Mouse (Mus musculus) hindbrain, embryonic 10.5 days (tissue): ENCODE measurements at regions not wholly inside any gene's neighbourhood (a gene's known extent, or its start where the extent isn't known, plus 50 kb on each side); places are given as distances from the start of the nearest gene placed in this dataset.

Experiments
- DNase-seq: peaks from one replicate; pipeline ENCODE4 v3.0.0-alpha.2; 2017; ENCODE audit warnings: low spot score
- H3K27ac ChIP-seq: fragments of 300-500 bp; sonication (generic); 2 replicates; pipeline ENCODE4 v1.5.1; 2016; ENCODE audit warnings: mild to moderate bottlenecking, moderate library complexity
- H3K27me3 ChIP-seq: fragments of 300-500 bp; sonication (generic); 2 replicates; pipeline ENCODE4 v1.6.1; 2016; ENCODE audit warnings: mild to moderate bottlenecking; ENCODE audit not compliant: poor library complexity, insufficient read depth, severe bottlenecking
- H3K36me3 ChIP-seq: fragments of 300-500 bp; sonication (generic); 2 replicates; pipeline ENCODE4 v1.6.1; 2016; ENCODE audit warnings: mild to moderate bottlenecking, moderate library complexity
- H3K4me1 ChIP-seq: fragments of 300-500 bp; sonication (generic); replicated peaks from 2 replicates; pipeline ENCODE4 v1.6.1; 2016; ENCODE audit warnings: mild to moderate bottlenecking
- H3K4me3 ChIP-seq: fragments of 300-500 bp; sonication (generic); 2 replicates; pipeline ENCODE4 v1.5.1; 2016; ENCODE audit warnings: mild to moderate bottlenecking, moderate library complexity
- H3K9me3 ChIP-seq: fragments of 300-500 bp; sonication (generic); 2 replicates; pipeline ENCODE4 v1.6.1; 2016; ENCODE audit warnings: mild to moderate bottlenecking, moderate library complexity
- WGBS: fragments of 180-500 bp; shearing (Covaris S2); methylation state at CpG from one replicate; pipeline ENCODE4 v1.1.7; 2016; 5-methylcytosine and 5-hydroxymethylcytosine counted together

- H3K36me3 ChIP-seq = no peaks in the 10 kb centered on the region
- H3K9me3 ChIP-seq = no peaks in the 10 kb centered on the region
- H3K4me1 ChIP-seq = peaks cover 38% of the 10 kb centered on the region
- no peak overlapping the region for H3K4me3 ChIP-seq
- peak; percentile 71 for DNase-seq
- WGBS = 31% methylated on average over 8 of the region's 8 CpGs
- H3K27ac ChIP-seq = peak overlapping the region; percentile 71
- H3K27me3 ChIP-seq = no peaks in the 10 kb centered on the region
Measured at GRCm38 (mm10) chr6:31121008-31121407, 162.1 kb upstream of the Klf14 start.

- H3K9me3 ChIP-seq = no peaks in the 10 kb centered on the region
- no peak for DNase-seq
- no peak overlapping the region for H3K27ac ChIP-seq
- H3K27me3 ChIP-seq = no peaks in the 10 kb centered on the region
- peaks cover 31% of the 10 kb centered on the region for H3K4me1 ChIP-seq
- no peak overlapping the region for H3K4me3 ChIP-seq
- H3K36me3 ChIP-seq = no peaks in the 10 kb centered on the region
- WGBS = 88% methylated on average over 5 of the region's 5 CpGs
Measured at GRCm38 (mm10) chr6:31122895-31123294, 164.0 kb upstream of the Klf14 start.

- Histone ChIP-seq H3K9me3 (no peaks in the 10 kb centered on the region), H3K27me3 (no peaks in the 10 kb centered on the region), H3K36me3 (no peaks in the 10 kb centered on the region), H3K27ac (no peak overlapping the region), H3K4me3 (no peak overlapping the region), H3K4me1 (peaks cover 31% of the 10 kb centered on the region)
- 76% methylated on average over 4 of the region's 4 CpGs for WGBS
- no peak for DNase-seq
Measured at GRCm38 (mm10) chr6:31123342-31123990, 164.6 kb upstream of the Klf14 start.

DNA sequence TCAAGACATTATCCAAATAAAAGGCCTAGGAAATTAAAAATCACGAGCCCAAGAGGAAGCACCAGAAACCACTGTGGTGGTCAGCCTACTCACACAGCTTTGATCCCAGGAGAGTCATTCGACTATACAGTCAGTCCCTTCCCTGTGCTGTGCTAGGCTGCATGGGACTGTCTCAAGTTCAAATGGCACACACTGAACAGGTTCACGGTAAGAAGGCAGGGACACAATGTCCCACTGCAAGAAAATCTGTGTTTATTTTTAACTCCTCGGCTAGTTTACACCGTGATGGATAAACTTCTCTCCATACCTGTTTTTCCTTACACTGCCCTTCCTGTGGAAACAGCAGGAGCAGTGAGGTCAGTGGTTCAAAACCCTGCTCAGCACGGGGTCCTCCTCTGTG, 165.2 kb upstream of the Klf14 start:
- Histone ChIP-seq H3K4me1 (peaks cover 31% of the 10 kb centered on the region), H3K4me3 (no peak overlapping the region), H3K27ac (no peak overlapping the region), H3K27me3 (no peaks in the 10 kb centered on the region), H3K36me3 (no peaks in the 10 kb centered on the region), H3K9me3 (no peaks in the 10 kb centered on the region)
- WGBS = 75% methylated on average over 6 of the region's 6 CpGs
- no peak for DNase-seq

DNA sequence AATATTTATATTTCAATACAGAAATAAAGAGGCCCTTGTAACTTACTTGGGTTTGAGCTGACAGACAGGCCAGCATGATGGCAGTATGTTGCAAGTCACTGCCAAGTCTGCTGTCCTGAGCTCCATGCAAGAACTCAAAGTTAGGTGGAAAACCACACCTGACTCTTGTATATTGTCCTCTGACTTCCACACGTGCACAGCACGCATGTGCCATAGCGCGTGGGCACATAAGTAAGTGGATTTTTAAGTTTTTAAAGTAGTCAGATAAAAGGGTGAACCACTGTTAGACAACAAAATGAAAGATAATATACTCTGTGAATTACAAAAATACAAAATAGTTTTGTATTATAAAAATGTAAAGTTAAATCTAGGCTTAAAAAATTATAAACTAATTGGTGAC, 166.0 kb upstream of the Klf14 start:
- H3K27ac ChIP-seq = no peak overlapping the region
- peaks cover 29% of the 10 kb centered on the region for H3K4me1 ChIP-seq
- DNase-seq = no peak
- H3K36me3 ChIP-seq = no peaks in the 10 kb centered on the region
- H3K4me3 ChIP-seq = no peak overlapping the region
- WGBS = 94% methylated on average over 4 of the region's 4 CpGs
- H3K9me3 ChIP-seq = no peaks in the 10 kb centered on the region
- no peaks in the 10 kb centered on the region for H3K27me3 ChIP-seq

DNA sequence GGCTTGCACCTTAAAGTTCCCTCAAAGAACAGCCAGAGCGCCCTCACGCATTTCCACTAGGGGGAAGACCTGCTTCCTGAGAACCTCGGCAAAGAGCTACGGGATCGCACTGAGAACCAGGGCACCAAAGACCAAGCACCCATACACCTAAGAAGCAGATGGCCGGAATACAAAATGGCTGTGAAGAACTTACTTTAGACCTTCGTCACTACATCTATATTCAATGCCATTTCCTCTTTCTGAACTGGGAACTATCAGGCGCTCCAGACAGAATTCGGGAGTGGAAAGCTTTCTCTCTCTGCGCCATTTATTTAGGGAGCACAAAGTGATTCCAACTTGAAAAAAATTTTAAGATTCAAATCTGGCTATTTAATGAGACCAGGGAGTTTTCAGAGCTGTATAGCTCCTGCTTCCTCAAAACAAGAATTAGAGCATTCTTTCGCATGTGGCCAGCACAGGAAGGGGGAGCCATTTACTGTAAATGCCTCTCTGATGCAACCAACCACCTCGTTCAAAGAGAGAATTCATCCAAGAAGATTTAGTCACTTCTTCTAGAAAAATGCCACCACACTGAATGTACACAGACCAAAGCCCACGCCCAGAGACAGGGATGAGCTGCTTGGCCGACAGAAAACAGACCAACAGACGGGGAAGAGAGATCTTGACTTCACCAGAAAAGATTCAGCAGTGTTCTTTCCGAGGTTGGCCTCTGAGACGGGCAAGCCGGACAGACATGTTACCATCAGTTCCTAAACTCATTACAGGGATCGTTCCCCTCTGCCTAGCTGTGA, 166.6 kb upstream of the Klf14 start:
- Histone ChIP-seq H3K9me3 (no peaks in the 10 kb centered on the region), H3K4me3 (no peak overlapping the region), H3K4me1 (peaks cover 25% of the 10 kb centered on the region), H3K27me3 (no peaks in the 10 kb centered on the region), H3K27ac (no peak overlapping the region), H3K36me3 (no peaks in the 10 kb centered on the region)
- DNase-seq = no peak
- WGBS = 77% methylated on average over 19 of the region's 19 CpGs

DNA sequence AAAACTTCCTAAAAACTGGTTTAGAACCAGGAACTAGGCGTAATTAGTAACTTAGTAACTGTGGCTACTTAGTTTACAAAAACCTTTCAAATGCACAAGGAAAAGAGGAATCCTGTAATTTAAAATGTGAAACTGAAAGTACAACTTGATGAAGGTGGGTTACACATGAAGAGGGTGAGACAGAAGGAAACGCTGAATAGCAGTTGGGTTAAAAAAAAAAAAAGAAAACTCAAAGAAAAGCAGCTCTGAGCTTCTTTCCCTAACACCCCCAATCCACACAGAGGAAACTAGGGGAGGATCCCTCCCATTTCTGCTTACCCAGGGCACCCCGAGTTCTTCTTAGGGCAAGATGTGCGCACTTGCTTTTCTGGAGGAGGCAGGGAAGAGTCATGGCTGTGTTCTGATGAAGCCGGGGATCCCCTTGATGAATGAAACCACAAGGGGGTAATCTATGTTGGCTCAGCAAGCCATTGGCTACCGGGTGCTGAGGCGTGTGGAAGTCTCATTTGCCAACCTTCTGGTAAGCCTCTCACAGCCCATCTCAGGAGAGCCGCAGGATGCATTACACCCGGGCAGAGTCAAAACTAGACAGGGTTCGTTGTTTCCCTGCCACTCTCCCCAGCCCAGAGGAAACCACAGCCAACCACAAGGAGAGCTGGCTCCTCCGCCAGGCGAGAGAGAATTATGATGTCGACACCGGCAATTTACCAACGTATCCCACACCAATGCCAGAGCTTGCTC, 167.4 kb upstream of the Klf14 start:
- H3K4me1 ChIP-seq = peaks cover 19% of the 10 kb centered on the region
- no peaks in the 10 kb centered on the region for H3K27me3 ChIP-seq
- H3K36me3 ChIP-seq = no peaks in the 10 kb centered on the region
- no peak overlapping the region for H3K4me3 ChIP-seq
- no peaks in the 10 kb centered on the region for H3K9me3 ChIP-seq
- H3K27ac ChIP-seq = no peak overlapping the region
- DNase-seq = no peak
- WGBS = 86% methylated on average over 15 of the region's 15 CpGs

DNA sequence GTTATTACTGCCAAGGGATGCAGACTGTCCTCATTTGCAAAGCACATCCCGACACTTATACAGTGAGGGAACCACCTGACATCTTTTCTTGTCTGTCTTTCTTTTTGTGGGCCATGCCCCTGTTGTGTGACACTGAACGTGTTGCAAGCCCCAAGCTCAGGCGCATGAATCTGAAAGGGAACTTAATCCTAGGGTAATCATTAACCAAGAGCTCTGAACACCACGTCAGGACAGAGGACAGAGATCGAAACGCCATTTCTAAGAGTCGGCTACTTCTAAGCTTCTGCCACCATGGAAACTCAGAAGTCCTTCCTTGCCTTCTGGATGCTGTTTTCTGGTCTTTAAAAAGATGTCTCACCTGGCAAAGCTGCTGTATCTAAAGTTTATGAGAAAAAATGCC, 170.3 kb upstream of the Klf14 start:
- Histone ChIP-seq H3K9me3 (peaks cover 8% of the 10 kb centered on the region; the same call in 1 of the 2 replicates), H3K4me3 (no peak overlapping the region), H3K36me3 (no peaks in the 10 kb centered on the region), H3K27ac (no peak overlapping the region), H3K4me1 (no peaks in the 10 kb centered on the region), H3K27me3 (no peaks in the 10 kb centered on the region)
- no peak for DNase-seq
- 74% methylated on average over 7 of the region's 7 CpGs for WGBS

DNA sequence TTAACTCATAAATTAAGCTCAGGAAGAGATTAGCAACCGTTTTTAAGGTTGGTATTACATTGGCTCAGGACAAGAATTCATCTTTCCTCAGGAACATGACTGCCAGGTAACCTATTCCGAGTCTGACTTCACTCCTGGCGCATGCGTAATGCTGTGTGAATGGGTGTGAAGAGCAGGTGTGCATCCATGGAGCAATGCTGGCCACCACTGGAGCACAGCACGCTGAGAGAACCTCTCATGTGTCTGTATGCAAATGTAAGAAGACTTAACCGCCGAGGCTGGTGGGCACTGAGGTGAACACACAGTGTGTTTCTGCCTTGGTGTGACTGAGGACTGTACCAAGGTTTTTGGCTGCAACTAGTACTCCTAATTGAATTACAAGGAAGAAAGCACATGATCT, 171.1 kb upstream of the Klf14 start:
- no peak for DNase-seq
- H3K4me1 ChIP-seq = no peaks in the 10 kb centered on the region
- peaks cover 8% of the 10 kb centered on the region; the same call in 1 of the 2 replicates for H3K9me3 ChIP-seq
- H3K27ac ChIP-seq = no peak overlapping the region
- H3K4me3 ChIP-seq = no peak overlapping the region
- 85% methylated on average over 7 of the region's 7 CpGs for WGBS
- no peaks in the 10 kb centered on the region for H3K36me3 ChIP-seq
- H3K27me3 ChIP-seq = no peaks in the 10 kb centered on the region

- no peak overlapping the region for H3K27ac ChIP-seq
- H3K27me3 ChIP-seq = no peaks in the 10 kb centered on the region
- H3K4me1 ChIP-seq = 0 out of 2 replicates have a peak, but pooled peaks cover 2% of the 10 kb centered on the region
- peaks cover 8% of the 10 kb centered on the region; the same call in 1 of the 2 replicates for H3K9me3 ChIP-seq
- no peak overlapping the region for H3K4me3 ChIP-seq
- no peaks in the 10 kb centered on the region for H3K36me3 ChIP-seq
- no peak for DNase-seq
- 85% methylated on average over 1 of the region's 1 CpGs for WGBS
Measured at GRCm38 (mm10) chr6:31130522-31130921, 171.6 kb upstream of the Klf14 start.

DNA sequence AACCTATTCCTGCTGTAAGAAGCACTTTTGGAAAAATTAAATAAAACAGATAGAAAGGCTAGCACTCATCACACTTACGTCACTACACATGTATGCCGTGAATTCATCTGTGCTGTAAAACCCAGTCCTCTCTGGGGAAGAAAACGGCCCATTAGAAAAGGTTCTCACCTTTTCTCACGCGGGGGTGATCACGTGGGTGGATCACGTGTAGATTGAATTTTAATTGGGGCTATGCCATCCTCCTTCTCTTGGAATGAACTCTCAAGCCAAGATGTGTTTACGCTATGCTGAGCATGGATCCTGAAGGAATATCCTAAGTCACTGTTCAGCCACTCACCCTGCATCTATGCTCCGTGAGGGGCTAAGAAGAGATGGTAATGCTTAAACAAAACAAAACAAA, 172.8 kb upstream of the Klf14 start:
- Histone ChIP-seq H3K27me3 (no peaks in the 10 kb centered on the region), H3K4me3 (no peak overlapping the region), H3K4me1 (peaks cover 8% of the 10 kb centered on the region; the same call in 1 of the 2 replicates), H3K9me3 (peaks cover 8% of the 10 kb centered on the region; the same call in 1 of the 2 replicates), H3K27ac (no peak overlapping the region), H3K36me3 (no peaks in the 10 kb centered on the region)
- 89% methylated on average over 9 of the region's 9 CpGs for WGBS
- no peak for DNase-seq

GRCm38 (mm10) chr6:31132396-31133190, 173.7 kb upstream of the Klf14 start:
- no peak for DNase-seq
- peaks cover 10% of the 10 kb centered on the region; the same call in 1 of the 2 replicates for H3K4me1 ChIP-seq
- no peak overlapping the region for H3K4me3 ChIP-seq
- H3K27me3 ChIP-seq = no peaks in the 10 kb centered on the region
- peaks cover 8% of the 10 kb centered on the region; the same call in 1 of the 2 replicates for H3K9me3 ChIP-seq
- 87% methylated on average over 8 of the region's 8 CpGs for WGBS
- H3K36me3 ChIP-seq = no peaks in the 10 kb centered on the region
- no peak overlapping the region for H3K27ac ChIP-seq
